Mouse (Mus musculus) midbrain, embryonic 10.5 days (tissue): ENCODE results near the gene Prrt3. TPM values are rescaled to one million over a fixed set of nuclear protein-coding genes. Genes with fewer than 3 reads are reported as not detected.

Experiments
- DNase-seq: peaks from one replicate; pipeline ENCODE4 v3.0.0-alpha.2; 2017; ENCODE audit warnings: low spot score
- H3K27ac ChIP-seq: fragments of 300-500 bp; sonication (generic); replicated peaks from 2 replicates; pipeline ENCODE4 v1.5.1; 2016; ENCODE audit warnings: mild to moderate bottlenecking
- H3K27me3 ChIP-seq: fragments of 300-500 bp; sonication (generic); 2 replicates; pipeline ENCODE4 v1.6.1; 2016; ENCODE audit warnings: low read depth, mild to moderate bottlenecking; ENCODE audit not compliant: poor library complexity, severe bottlenecking
- H3K36me3 ChIP-seq: fragments of 300-500 bp; sonication (generic); 2 replicates; pipeline ENCODE4 v1.6.1; 2016; ENCODE audit warnings: mild to moderate bottlenecking, moderate library complexity
- H3K4me1 ChIP-seq: fragments of 300-500 bp; sonication (generic); 2 replicates; pipeline ENCODE4 v1.6.1; 2016
- H3K4me3 ChIP-seq: fragments of 300-500 bp; sonication (generic); 2 replicates; pipeline ENCODE4 v1.5.1; 2016; ENCODE audit warnings: mild to moderate bottlenecking, moderate library complexity
- H3K9me3 ChIP-seq: fragments of 300-500 bp; sonication (generic); replicated peaks from 2 replicates; pipeline ENCODE4 v1.6.1; 2016; ENCODE audit warnings: mild to moderate bottlenecking
- WGBS: fragments of 180-500 bp; shearing (Covaris S2); methylation state at CpG from one replicate; pipeline ENCODE4 v1.1.7; 2016; 5-methylcytosine and 5-hydroxymethylcytosine counted together
- microRNA-seq: library from miRNA; unstranded; fragments of <30 nt; microRNA quantifications from one replicate; pipeline ENCODE4, GENCODE M21; 2017
- polyA plus RNA-seq: library from polyadenylated mRNA; unstranded; fragments of >200 nt; fragmentation: Nextera tagmentation; extraction: Ambion mirVana; gene quantifications from 2 replicates; pipeline ENCODE4 v1.2.1, GENCODE M21; 2016

Prrt3 gene
- polyA plus RNA-seq, 1 experiment from 2014 or later: 2.3 TPM

- H3K36me3 ChIP-seq: no peaks in the 10 kb centered on the region
- H3K9me3 ChIP-seq: no peaks in the 10 kb centered on the region
- DNase-seq: no peak
- WGBS: 66% methylated on average over 7 of the region's 7 CpGs
- no peak overlapping the region for H3K4me3 ChIP-seq
- peaks cover 9% of the 10 kb centered on the region for H3K4me1 ChIP-seq
- H3K27ac ChIP-seq: no peak overlapping the region
- peaks cover 11% of the 10 kb centered on the region; the same call in 1 of the 2 replicates for H3K27me3 ChIP-seq
These were observed 37.7 kb downstream of the Prrt3 start for GRCm38 (mm10) chr6:113464040-113464439.

- Histone ChIP-seq H3K9me3 (no peaks in the 10 kb centered on the region), H3K36me3 (no peaks in the 10 kb centered on the region), H3K27me3 (no peaks in the 10 kb centered on the region), H3K4me1 (no peaks in the 10 kb centered on the region), H3K4me3 (no peak overlapping the region), H3K27ac (0 out of 2 replicates have a peak overlapping the region, but pooled peaks have one; percentile 3)
- 74% methylated on average over 10 of the region's 10 CpGs for WGBS
- DNase-seq: no peak
These were observed 43.1 kb downstream of the Prrt3 start for GRCm38 (mm10) chr6:113458635-113459034.

- Histone ChIP-seq H3K27me3 (no peaks in the 10 kb centered on the region), H3K27ac (0 out of 2 replicates have a peak within 1 kb of the TSS, but pooled peaks have one; percentile 3), H3K9me3 (no peaks in the 10 kb centered on the region), H3K36me3 (no peaks in the 10 kb centered on the region), H3K4me1 (no peaks in the 10 kb centered on the region), H3K4me3 (no peak within 1 kb of the TSS)
- no peak for DNase-seq
- WGBS: 81% methylated on average over 10 of the region's 10 CpGs
These were observed 43.7 kb downstream of the Prrt3 start, which contains the start of gene Il17re for GRCm38 (mm10) chr6:113457952-113458534. Il17re (plus strand) TSS chr6:113458484.

- no peaks in the 10 kb centered on the region for H3K9me3 ChIP-seq
- whole genome bisulfite sequencing: 74% methylated on average over 5 of the region's 5 CpGs
- no peak overlapping the region for H3K27ac ChIP-seq
- no peak overlapping the region for H3K4me3 ChIP-seq
- no peak for DNase-seq
- no peaks in the 10 kb centered on the region for H3K27me3 ChIP-seq
- H3K36me3 ChIP-seq: no peaks in the 10 kb centered on the region
- no peaks in the 10 kb centered on the region for H3K4me1 ChIP-seq
These were observed 46.7 kb downstream of the Prrt3 start for GRCm38 (mm10) chr6:113455007-113455406.

- Histone ChIP-seq H3K4me3 (no peak overlapping the region), H3K9me3 (no peaks in the 10 kb centered on the region), H3K27ac (no peak overlapping the region), H3K27me3 (no peaks in the 10 kb centered on the region), H3K36me3 (peaks cover 29% of the 10 kb centered on the region), H3K4me1 (no peaks in the 10 kb centered on the region)
- WGBS: 96% methylated on average over 2 of the region's 2 CpGs
- DNase-seq: no peak
These were observed 49.9 kb downstream of the Prrt3 start for GRCm38 (mm10) chr6:113451839-113452238.

GRCm38 (mm10) chr6:113447639-113448038 lies 54.1 kb downstream of the Prrt3 start:
- Histone ChIP-seq H3K9me3 (no peaks in the 10 kb centered on the region), H3K36me3 (peaks cover 44% of the 10 kb centered on the region), H3K4me3 (no peak overlapping the region), H3K27me3 (no peaks in the 10 kb centered on the region), H3K4me1 (peaks cover 12% of the 10 kb centered on the region), H3K27ac (no peak overlapping the region)
- WGBS: 95% methylated on average over 4 of the region's 4 CpGs
- DNase-seq: no peak

- peaks cover 18% of the 10 kb centered on the region for H3K4me1 ChIP-seq
- 90% methylated on average over 8 of the region's 8 CpGs for WGBS
- no peak overlapping the region for H3K4me3 ChIP-seq
- no peak for DNase-seq
- H3K36me3 ChIP-seq: peaks cover 40% of the 10 kb centered on the region
- no peaks in the 10 kb centered on the region for H3K9me3 ChIP-seq
- no peaks in the 10 kb centered on the region for H3K27me3 ChIP-seq
- H3K27ac ChIP-seq: no peak overlapping the region
These were observed 57.3 kb downstream of the Prrt3 start for GRCm38 (mm10) chr6:113444207-113444965.

Small RNA genes within 50 kb of the gene (microRNA-seq; reads per million reads assigned to microRNA genes)
- gene Gm23365: not detected

Other genes with a start within 250 kb of the Prrt3 start
- 0.27 and 0.38 TPM in 2 replicates for gene Cpne9, start 219.6 kb downstream of the Prrt3 start, polyA plus RNA-seq
- gene Brpf1, start 194.8 kb downstream of the Prrt3 start, polyA plus RNA-seq: 22.4 and 26.2 TPM in 2 replicates
- 16.1 and 18.8 TPM in 2 replicates for gene Ogg1, start 175.0 kb downstream of the Prrt3 start, polyA plus RNA-seq
- gene Camk1, start 157.9 kb downstream of the Prrt3 start, polyA plus RNA-seq: 47.2 and 54.3 TPM in 2 replicates
- 59.2 and 62.9 TPM in 2 replicates for gene Tada3, start 124.0 kb downstream of the Prrt3 start, polyA plus RNA-seq
- 379 and 381 TPM in 2 replicates for gene Arpc4, start 123.8 kb downstream of the Prrt3 start, polyA plus RNA-seq
- 5.9 and 6.7 TPM in 2 replicates for gene Ttll3, start 112.7 kb downstream of the Prrt3 start, polyA plus RNA-seq
- gene Rpusd3, start 82.6 kb downstream of the Prrt3 start, polyA plus RNA-seq: 36.3 and 43.4 TPM in 2 replicates
- not detected in 2 replicates for gene Cidec, start 66.2 kb downstream of the Prrt3 start, polyA plus RNA-seq
- gene Jagn1, start 59.4 kb downstream of the Prrt3 start, polyA plus RNA-seq: 90.0 and 93.5 TPM in 2 replicates
- gene Il17re, start 43.4 kb downstream of the Prrt3 start, polyA plus RNA-seq: 1.1 and 1.4 TPM in 2 replicates
- 4.4 and 5.3 TPM in 2 replicates for gene Il17rc, start 30.5 kb downstream of the Prrt3 start, polyA plus RNA-seq
- gene Creld1, start 18.6 kb downstream of the Prrt3 start, polyA plus RNA-seq: 43.0 and 45.4 TPM in 2 replicates
- 82.0 and 83.4 TPM in 2 replicates for gene Emc3, start 29.7 kb upstream of the Prrt3 start, polyA plus RNA-seq
- 18.1 and 18.2 TPM in 2 replicates for gene Fancd2, start 29.8 kb upstream of the Prrt3 start, polyA plus RNA-seq
- gene Fancd2os, start 98.8 kb upstream of the Prrt3 start, polyA plus RNA-seq: 0.17 and 0.52 TPM in 2 replicates
- 210 and 217 TPM in 2 replicates for gene Brk1, start 102.8 kb upstream of the Prrt3 start, polyA plus RNA-seq
- 44.4 and 45.5 TPM in 2 replicates for gene Vhl, start 122.0 kb upstream of the Prrt3 start, polyA plus RNA-seq
- gene Irak2, start 136.5 kb upstream of the Prrt3 start, polyA plus RNA-seq: 2.6 and 3.0 TPM in 2 replicates
- 0.54 and 0.76 TPM in 2 replicates for gene Tatdn2, start 195.1 kb upstream of the Prrt3 start, polyA plus RNA-seq
- not detected in 2 replicates for gene Ghrl, start 217.9 kb upstream of the Prrt3 start, polyA plus RNA-seq
- gene Sec13, start 238.8 kb upstream of the Prrt3 start, polyA plus RNA-seq: 281 and 284 TPM in 2 replicates